Comparison of ENCODE assay signal across 31 mouse cellular contexts in the genomic region with DNA sequence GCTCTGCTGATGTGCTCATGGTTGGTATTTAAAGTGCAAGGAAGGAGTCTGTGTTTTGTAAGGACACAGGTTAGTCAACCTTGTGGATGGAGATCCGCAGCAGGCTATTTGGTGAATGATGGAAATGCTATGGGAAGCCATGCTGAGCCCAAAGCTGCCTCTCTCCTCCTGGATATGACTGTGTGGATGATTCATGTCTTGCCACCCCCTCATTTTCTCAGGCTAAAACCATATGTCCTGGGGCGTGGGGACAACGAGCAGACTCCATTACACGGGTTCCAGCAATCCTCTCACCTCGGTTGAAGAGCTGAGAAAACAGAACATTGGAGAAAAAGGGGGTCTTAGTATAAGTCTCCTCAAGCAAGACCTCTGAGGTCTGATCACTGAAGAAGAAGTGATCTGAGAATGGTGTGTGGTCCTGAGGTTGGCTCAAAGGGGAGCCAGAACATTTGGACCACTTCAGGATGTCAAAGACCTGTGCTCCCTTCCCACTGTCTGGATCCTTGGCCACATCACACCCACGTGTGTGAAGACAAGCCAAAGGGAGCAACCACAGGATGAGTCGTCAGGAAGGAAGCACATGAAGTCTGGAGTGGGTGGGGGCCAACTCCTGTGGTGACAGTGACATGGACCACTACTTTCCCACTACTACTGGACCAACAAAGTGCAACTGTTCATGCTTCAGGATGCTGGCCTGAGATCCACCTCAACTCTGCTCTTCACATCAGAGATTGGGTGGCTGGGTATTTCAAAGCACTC. TPM values are rescaled to one million over a fixed set of nuclear protein-coding genes. Genes with fewer than 3 reads are reported as not detected.
DNase-seq lines count a peak whose midpoint lies in the region; ATAC-seq and TF ChIP-seq lines count a peak whose summit lies in the region.
"Had no signal": no experiment of that assay in that cellular context is flagged by ENCODE, and none has a peak within 500 bp of the region (broad histone marks: within the 10 kb centered on the region; RNA-seq: fewer than 3 reads in every experiment).

No protein-coding gene starts in this region.

- no peaks in the 10 kb centered on the region for H3K27me3 ChIP-seq in megakaryocyte, embryonic 14.5 days (replicated peaks)
- H3K27me3 ChIP-seq in myocyte (ENCODE audit: control insufficient read depth, insufficient read depth, insufficient read length) = no peaks in the 10 kb centered on the region
- H3K27me3 ChIP-seq in intestine, embryonic 16.5 days (replicated peaks; ENCODE audit: control insufficient read depth, insufficient read depth, low read length) = no peaks in the 10 kb centered on the region
- H3K27me3 ChIP-seq in kidney, embryonic 16.5 days (ENCODE audit: insufficient read depth, low read length) = no peaks in the 10 kb centered on the region
- H3K27me3 ChIP-seq: heart, embryonic 12.5 days; hindbrain, embryonic 15.5 days; kidney, embryonic 15.5 days; liver, embryonic 12.5 days; midbrain, embryonic 13.5 days; neural tube, embryonic 15.5 days had no signal

- no peak overlapping the region for H3ac ChIP-seq in myocyte (ENCODE audit: control insufficient read depth, insufficient read length)

- no peak overlapping the region for H3K27ac ChIP-seq in intestine, embryonic 16.5 days (ENCODE audit: low read length)
- H3K27ac ChIP-seq in kidney, embryonic 16.5 days (ENCODE audit: low read length) = no peak overlapping the region
- H3K27ac ChIP-seq: gastrocnemius, adult 2 months; hindbrain, embryonic 15.5 days; kidney, embryonic 15.5 days; midbrain, embryonic 13.5 days; neural tube, embryonic 15.5 days; stomach, postnatal 0 days had no signal

- H3K79me2 ChIP-seq in myocyte (ENCODE audit: control insufficient read depth, insufficient read depth) = no peaks in the 10 kb centered on the region

- WGBS in intestine, embryonic 16.5 days = 86% methylated on average over 7 of the region's 7 CpGs
- WGBS in kidney, embryonic 16.5 days = 78% methylated on average over 7 of the region's 7 CpGs

- ATAC-seq in megakaryocyte, adult 5-6 weeks (ENCODE audit: poor library complexity, severe bottlenecking) = no peak
- no peak for ATAC-seq in intestine, embryonic 16.5 days
- no peak for ATAC-seq in kidney, embryonic 16.5 days (ENCODE audit: low FRiP score, low TSS enrichment)
- ATAC-seq: activated CD4-positive, CD25-positive, alpha-beta regulatory T cell, adult 4 months; forebrain, embryonic 14.5 days; inflammation-experienced regulatory T-cells, adult 6 months; liver, embryonic 12.5 days; liver, postnatal 0 days; midbrain, embryonic 13.5 days had no signal

- peaks cover 71% of the 10 kb centered on the region for H3K36me3 ChIP-seq in megakaryocyte, embryonic 14.5 days (replicated peaks; ENCODE audit: low read length)
- H3K36me3 ChIP-seq in myocyte (ENCODE audit: control insufficient read depth, insufficient read depth) = no peaks in the 10 kb centered on the region
- H3K36me3 ChIP-seq in intestine, embryonic 16.5 days (ENCODE audit: control insufficient read depth, insufficient read depth, low read length) = no peaks in the 10 kb centered on the region
- no peaks in the 10 kb centered on the region for H3K36me3 ChIP-seq in kidney, embryonic 16.5 days (ENCODE audit: insufficient read depth, low read length)
- H3K36me3 ChIP-seq: heart, embryonic 12.5 days; hindbrain, embryonic 15.5 days; kidney, embryonic 15.5 days; liver, embryonic 12.5 days; midbrain, embryonic 13.5 days; neural tube, embryonic 15.5 days had no signal

- H3K9me3 ChIP-seq in megakaryocyte, embryonic 14.5 days = peaks cover 5% of the 10 kb centered on the region; the same call in 1 of the 2 replicates
- H3K9me3 ChIP-seq in intestine, embryonic 16.5 days (ENCODE audit: control insufficient read depth, low read length) = 0 out of 2 replicates have a peak, but pooled peaks cover 3% of the 10 kb centered on the region
- H3K9me3 ChIP-seq in kidney, embryonic 16.5 days (ENCODE audit: low read length) = peaks cover 3% of the 10 kb centered on the region; the same call in 1 of the 2 replicates
- H3K9me3 ChIP-seq: heart, embryonic 12.5 days; hindbrain, embryonic 15.5 days; kidney, embryonic 15.5 days; liver, embryonic 12.5 days; midbrain, embryonic 13.5 days; neural tube, embryonic 15.5 days had no signal

- no peak overlapping the region for H3K9ac ChIP-seq in intestine, embryonic 16.5 days (ENCODE audit: low read depth, low read length)
- no peak overlapping the region for H3K9ac ChIP-seq in kidney, embryonic 16.5 days (replicated peaks; ENCODE audit: low read length)
- H3K9ac ChIP-seq: heart, embryonic 12.5 days; hindbrain, embryonic 15.5 days; kidney, embryonic 15.5 days; liver, embryonic 12.5 days; liver, postnatal 0 days; midbrain, embryonic 13.5 days; neural tube, embryonic 15.5 days had no signal

- H3K4me3 ChIP-seq in megakaryocyte, embryonic 14.5 days (replicated peaks) = peak overlapping the region; percentile 75
- no peak overlapping the region for H3K4me3 ChIP-seq in myocyte
- H3K4me3 ChIP-seq in intestine, embryonic 16.5 days (ENCODE audit: low read length) = no peak overlapping the region
- no peak overlapping the region for H3K4me3 ChIP-seq in kidney, embryonic 16.5 days (ENCODE audit: low read length)
- H3K4me3 ChIP-seq: gastrocnemius, adult 2 months; heart, embryonic 12.5 days; hindbrain, embryonic 15.5 days; kidney, embryonic 15.5 days; liver, embryonic 12.5 days; midbrain, embryonic 13.5 days; neural tube, embryonic 15.5 days had no signal

- H3K4me2 ChIP-seq in myocyte (ENCODE audit: low read depth) = peak overlapping the region; percentile 49
- no peak overlapping the region for H3K4me2 ChIP-seq in intestine, embryonic 16.5 days (ENCODE audit: low read depth, low read length)
- no peak overlapping the region for H3K4me2 ChIP-seq in kidney, embryonic 16.5 days (replicated peaks; ENCODE audit: low read depth, low read length)
- H3K4me2 ChIP-seq: heart, embryonic 12.5 days; hindbrain, embryonic 15.5 days; kidney, embryonic 15.5 days; liver, embryonic 12.5 days; midbrain, embryonic 13.5 days; neural tube, embryonic 15.5 days had no signal

- no peak for TF ChIP-seq POLR2A in myocyte (IDR thresholded peaks at IDR 0.05; ENCODE audit: insufficient read length, low read depth)

- H3K4me1 ChIP-seq in megakaryocyte, embryonic 14.5 days = peaks cover 90% of the 10 kb centered on the region
- H3K4me1 ChIP-seq in intestine, embryonic 16.5 days (ENCODE audit: control insufficient read depth, insufficient read depth, low read length) = peaks cover 5% of the 10 kb centered on the region
- H3K4me1 ChIP-seq in kidney, embryonic 16.5 days (ENCODE audit: insufficient read depth, low read length) = peaks cover 4% of the 10 kb centered on the region; the same call in 1 of the 2 replicates

- peak; percentile 69 for DNase-seq in 416B (ENCODE audit: low read depth)
- DNase-seq in Muller cell, postnatal 12 days (ENCODE audit: inconsistent ontology term) = peak; percentile 84
- DNase-seq: adrenal gland, adult 2 months; adrenal gland, postnatal 36 days; cerebellum, adult 2 months; cerebellum, postnatal 25 days; gastrocnemius, adult 2 months; gastrocnemius, postnatal 36 days; heart, adult 18-20 months; heart, postnatal 4 days; kidney, adult 18-20 months; kidney, postnatal 4 days; liver, postnatal 0 days; lung, postnatal 36 days; thymus, adult 18-20 months; thymus, postnatal 25 days had no signal

TF ChIP-seq in myocyte, 11 proteins besides CTCF, POLR2A, EP300 and RAD21:
- TF ChIP-seq SRF (IDR thresholded peaks at IDR 0.05; ENCODE audit: control insufficient read depth, insufficient read length, low read depth) (no peak), TCF3 (IDR thresholded peaks at IDR 0.05; ENCODE audit: insufficient read length, low read depth) (no peak), MAX (IDR thresholded peaks at IDR 0.05; ENCODE audit: low read depth) (no peak), TCF12 (IDR thresholded peaks at IDR 0.05; ENCODE audit: insufficient read depth, poor library complexity, severe bottlenecking) (no peak), REST (IDR thresholded peaks at IDR 0.05; ENCODE audit: insufficient read depth, insufficient read length) (no peak), E2F4 (IDR thresholded peaks at IDR 0.05; ENCODE audit: insufficient read depth) (no peak), MYOG (IDR thresholded peaks at IDR 0.05; ENCODE audit: control insufficient read depth in 1 of 3, insufficient read depth in 1 of 3, insufficient read length in 2 of 3, low read depth in 2 of 3) (no peak), POLR2AphosphoS2 (IDR thresholded peaks at IDR 0.05; ENCODE audit: insufficient read length, low read depth) (no peak), MYOD1 (IDR thresholded peaks at IDR 0.05; ENCODE audit: control insufficient read depth in 1 of 3, insufficient read length in 2 of 3, low read depth in 2 of 3) (no peak), USF1 (IDR thresholded peaks at IDR 0.05; ENCODE audit: low read depth) (no peak), CEBPB (IDR thresholded peaks at IDR 0.05; ENCODE audit: insufficient read depth, poor library complexity, severe bottlenecking) (no peak)

RNA-seq across cellular contexts. Expression of gene Slc20a1, which starts 6.0 kb away (rescaled TPM):
- 16.4 and 76.5 TPM in 2 replicates for polyA plus RNA-seq in megakaryocyte, embryonic 14.5 days (2012; ENCODE audit: insufficient read depth, low replicate concordance)
- total RNA-seq in megakaryocyte, adult 5-6 weeks (2015) = 18.7 and 22.8 TPM in 2 replicates
- 52.4 and 70.8 TPM in 2 replicates for total RNA-seq in megakaryocyte, adult 5-6 weeks (2017)
- polyA plus RNA-seq in myocyte (2012; fragmentation: generic; extraction: Trizol) = 41.7 TPM
- polyA plus RNA-seq in intestine, embryonic 16.5 days (2015; fragmentation: Nextera tagmentation; extraction: Ambion mirVana) = 28.8 and 30.4 TPM in 2 replicates
- 28.3 and 31.3 TPM in 2 replicates for polyA plus RNA-seq in kidney, embryonic 16.5 days (2015; fragmentation: Nextera tagmentation; extraction: Ambion mirVana)
